Mouse (Mus musculus): Measurements from ENCODE around the gene Ifitm6.
"Not testable (repeated sequence)": the region's sequence is repeated elsewhere in the genome, so short reads cannot be mapped to it uniquely, and the experiment has no call there.

The Ifitm6 gene

DNA sequence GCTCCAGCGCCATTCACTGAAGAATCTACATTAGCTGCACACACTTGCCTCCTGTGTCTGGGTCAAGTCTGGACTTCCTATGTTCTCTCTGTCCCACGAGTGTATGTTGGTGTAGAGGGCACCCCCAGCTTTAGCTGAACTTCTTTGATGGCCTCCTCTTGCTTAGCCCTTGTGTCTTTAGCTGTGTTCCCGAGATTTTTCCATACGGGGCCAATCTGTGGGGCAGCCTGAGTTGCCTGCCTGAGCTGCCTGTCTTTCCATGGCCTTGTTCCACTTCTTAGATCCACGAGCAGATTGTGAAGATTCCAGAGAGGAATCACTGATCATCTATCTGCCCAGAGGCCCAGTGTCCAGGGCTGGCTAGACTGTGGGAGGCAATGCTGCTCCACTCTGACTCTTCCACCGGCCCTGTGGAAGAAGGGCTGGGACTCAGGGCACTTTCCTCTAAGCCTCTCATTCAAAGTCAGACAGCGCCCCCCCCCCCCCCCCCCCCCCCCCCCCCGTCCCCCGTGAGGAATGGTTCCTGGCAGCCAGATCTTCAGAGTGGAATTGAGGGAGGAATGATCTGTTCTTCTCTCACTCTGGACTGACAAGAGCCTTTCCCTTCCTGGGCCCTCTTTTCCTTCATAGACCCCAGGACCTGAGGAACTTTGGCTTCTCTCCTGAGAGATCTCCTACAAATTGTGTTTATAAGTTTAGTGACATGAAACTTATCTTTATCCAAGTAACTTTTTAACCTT is 23.3 kb upstream of the Ifitm6 start:
- DNase-seq, result no peak

DNA sequence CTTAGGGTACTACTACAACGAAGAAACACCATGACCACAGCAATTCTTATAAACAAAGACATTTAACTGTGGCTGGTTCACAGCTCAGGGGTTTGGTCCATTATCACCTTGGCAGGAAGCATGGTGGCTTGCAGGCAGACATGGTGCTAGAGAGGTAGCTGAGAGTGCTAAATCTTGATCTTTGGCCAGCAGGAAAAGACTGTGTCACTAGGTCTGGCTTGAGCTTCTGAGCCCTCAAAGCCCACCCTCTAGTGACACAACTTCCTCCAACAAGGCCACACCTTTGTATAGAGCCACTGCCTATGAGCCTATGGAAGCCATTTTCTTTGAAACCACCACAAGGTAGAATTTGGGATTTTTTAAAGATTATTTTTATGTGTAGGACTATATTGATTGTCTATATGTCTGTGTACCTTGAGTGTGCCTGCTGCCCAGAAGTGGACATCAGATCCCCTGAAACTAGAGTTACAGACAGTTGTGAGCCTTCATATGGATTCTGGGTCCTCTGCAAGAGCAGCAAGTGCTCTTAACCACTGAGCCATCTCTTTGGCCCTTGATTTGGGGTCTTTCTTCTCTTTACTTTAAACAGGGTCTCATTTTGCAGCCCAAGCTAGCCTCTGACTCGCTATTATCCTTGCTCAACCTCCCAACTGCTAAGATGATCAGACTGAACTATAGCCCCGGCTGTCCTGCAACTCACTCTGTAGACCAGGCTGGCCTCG is 21.8 kb upstream of the Ifitm6 start:
- DNase-seq, result no peak

DNA sequence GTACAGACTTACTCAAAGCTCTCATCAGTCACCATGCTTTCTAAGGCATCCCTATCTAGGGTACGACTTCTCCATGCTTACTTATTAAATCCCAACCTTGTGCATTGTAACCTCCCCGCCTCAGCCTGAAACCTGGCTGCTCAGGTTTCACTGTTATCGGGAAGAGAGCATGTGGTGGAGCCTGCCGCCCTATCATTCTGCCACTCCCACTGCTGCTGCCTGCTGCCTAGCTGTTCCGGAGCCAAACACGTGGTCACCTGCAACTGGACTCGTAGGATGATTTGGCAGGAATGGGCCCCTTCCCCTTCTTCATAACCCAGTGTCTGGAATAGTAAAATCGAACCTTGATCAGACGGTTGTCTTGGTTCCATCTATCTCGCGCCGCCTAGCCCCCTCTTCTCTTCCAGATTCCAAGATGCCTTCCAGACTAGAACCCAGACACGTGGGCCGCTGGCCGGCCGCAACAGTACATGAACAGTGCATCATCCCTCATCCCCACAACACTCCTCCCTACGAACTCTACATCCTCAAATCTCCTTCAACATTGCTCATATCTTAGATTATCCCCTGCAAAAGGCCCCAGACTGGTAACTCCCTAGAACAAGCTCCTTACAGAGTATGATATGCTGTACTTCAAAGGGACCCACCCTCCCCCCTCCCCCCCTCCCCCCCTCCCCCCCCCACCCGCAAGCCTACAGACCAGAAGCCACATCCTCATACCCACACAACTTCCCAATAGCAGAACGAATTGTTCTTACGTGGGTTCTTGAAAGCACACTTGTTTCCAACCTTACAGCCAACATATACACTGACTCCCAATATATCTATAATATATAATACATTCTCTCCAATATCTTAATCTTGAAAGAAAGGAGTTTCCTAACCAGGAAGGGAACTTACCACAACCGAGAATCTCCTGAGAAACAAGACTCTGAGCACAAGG is 20.6 kb upstream of the Ifitm6 start:
- DNase-seq, result no peak

- DNase-seq, result not testable (repeated sequence)
Observed at GRCm38 (mm10) chr7:141036624-141037023, 18.9 kb upstream of the Ifitm6 start.

DNA sequence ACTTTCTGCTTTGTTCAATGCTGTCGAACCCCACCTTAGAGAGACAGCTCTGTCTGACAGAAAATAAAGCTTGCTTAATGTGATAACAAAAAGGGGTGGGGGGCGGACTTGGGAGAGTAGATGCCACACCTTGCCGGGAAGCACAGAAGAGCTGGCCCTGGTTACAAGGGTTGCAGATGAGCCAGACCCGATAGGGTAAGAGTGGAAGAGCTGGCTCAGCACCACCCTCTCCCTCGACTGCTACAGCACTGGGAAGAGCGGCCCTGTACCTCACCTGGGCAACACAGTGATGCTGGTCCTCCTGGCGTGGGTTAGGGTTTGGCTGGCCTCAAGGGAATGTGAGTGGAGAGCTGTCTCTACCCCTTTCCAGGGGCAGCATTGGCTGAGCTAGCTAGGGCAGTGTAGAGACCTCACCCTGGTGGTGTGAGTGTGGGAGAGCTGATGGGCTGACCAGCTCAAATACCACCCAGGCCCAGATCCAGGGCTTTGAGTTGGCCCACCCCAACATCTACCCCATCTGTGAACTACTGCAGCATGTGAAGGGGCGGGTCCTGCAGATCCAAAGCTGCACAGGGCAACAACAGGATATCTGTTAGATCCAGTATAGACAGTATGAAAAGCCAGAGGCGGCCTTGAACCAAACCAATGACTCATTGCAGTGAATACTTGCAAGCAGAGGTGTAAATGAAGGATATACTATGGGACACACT is 14.9 kb upstream of the Ifitm6 start:
- no peak for DNase-seq

- DNase-seq, result no peak
Observed at GRCm38 (mm10) chr7:141030390-141030789, 12.7 kb upstream of the Ifitm6 start.

GRCm38 (mm10) chr7:141028831-141029230 is 11.1 kb upstream of the Ifitm6 start, which contains the start of gene Gm17387:
Gene Gm17387 (plus strand): TSS chr7:141029131.
- DNase-seq, result no peak

GRCm38 (mm10) chr7:141026740-141027098 is 9.0 kb upstream of the Ifitm6 start:
- no peak for DNase-seq

DNA sequence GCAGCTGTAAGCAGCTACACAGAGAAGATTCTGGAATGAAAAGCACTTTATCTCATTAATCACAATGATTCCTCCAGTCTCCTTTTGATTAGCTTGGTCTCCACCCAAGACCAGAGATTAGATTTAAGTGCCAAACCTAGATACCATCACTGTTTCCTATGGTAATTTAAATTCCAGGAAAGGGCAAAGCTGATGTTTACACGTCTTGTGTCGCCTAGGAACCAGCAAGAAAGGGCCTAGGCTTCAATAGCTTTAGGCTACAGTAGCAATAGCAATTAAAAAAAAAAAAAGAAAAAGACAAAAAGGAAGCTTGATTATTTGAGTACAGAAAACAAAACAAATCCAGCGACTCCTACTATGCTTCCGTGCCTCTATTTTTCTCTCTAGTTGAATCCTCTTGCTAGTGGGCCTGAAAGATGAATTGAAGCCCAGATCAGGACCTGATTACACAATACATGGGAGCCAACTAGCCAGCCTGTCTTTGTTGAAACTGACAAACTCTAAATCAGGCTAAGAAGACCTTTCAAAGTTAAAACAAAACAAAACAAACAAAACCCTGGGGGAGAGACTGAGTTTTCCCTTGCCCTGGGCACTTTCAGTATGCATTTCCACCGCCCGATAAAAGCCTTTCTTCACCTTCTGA is 8.5 kb upstream of the Ifitm6 start:
- no peak for DNase-seq

DNA sequence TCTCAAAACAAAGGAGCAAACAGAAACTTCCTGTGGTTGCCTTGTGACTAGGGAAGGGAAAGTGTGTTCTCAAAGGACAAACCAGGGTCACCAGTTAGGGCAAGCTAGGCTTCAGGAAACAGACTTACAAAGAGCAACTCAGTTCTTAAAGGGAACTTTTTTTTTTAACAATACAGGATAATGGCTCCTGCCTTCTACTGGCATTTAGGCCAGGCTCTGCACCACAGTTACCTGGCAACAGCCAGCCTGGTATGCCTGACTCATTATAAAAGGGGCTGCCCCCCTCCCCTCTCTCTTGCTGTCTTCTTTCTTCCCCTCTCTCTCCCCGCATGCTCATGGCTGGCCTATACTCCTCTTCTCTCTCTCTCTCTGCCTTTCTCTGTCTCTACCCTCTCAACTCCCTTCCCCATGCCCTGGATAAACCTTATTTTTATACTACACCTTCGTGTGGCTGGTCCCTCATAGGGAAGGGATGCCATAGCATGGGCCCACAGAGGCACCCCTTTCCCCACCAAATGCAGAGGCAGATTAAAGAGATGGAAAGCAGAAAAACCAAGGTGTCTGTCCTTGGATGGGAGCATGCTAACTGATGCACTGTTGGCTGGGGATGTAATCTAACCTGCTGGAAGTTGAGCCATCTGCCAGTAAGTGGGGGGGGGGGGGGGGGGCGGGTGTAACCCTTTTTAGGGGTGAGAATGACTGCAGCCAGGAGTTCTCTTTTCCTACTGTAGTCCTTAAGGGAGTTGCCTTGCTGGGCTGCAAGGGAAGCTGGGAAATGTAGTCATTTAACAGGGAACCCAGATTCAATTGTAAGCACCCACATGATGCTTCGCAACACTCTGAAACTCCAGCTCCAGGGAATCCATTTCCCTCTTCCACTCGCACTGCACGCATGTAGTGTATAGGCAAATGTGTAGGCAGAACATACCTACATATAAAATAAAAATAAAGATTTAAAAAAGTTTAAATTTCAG is 7.4 kb upstream of the Ifitm6 start:
- no peak for DNase-seq

GRCm38 (mm10) chr7:141021489-141022449 is 4.0 kb upstream of the Ifitm6 start:
- DNase-seq, result no peak

- DNase-seq, result no peak
Observed at GRCm38 (mm10) chr7:141019028-141019427, 1.3 kb upstream of the Ifitm6 start.

- DNase-seq, result no peak
Observed at GRCm38 (mm10) chr7:141016707-141017697, 722 bp downstream of the Ifitm6 start.

GRCm38 (mm10) chr7:141011238-141011770 is 6.4 kb downstream of the Ifitm6 start:
- DNase-seq, result no peak

DNA sequence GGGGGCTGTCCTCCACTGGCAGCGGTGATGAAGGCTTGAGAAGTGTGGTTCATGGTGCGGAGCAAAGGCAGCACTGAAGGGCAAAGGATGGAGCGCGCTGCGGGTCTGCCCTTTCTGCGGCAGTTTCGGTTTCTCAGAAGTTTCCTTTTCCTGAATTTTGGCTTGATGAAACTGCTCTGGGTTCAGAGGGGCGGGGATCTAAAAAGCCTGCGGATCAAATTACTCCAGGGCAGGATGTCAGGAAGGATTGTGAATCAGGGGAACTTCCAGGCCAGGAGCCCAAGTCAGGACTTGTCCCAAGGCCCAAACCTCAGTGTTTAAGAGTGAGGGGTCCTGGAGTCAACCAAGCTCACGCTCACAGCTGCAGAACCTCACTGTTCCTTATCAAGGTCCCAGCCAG is 7.1 kb downstream of the Ifitm6 start, which contains the start of gene Ifitm3:
Gene Ifitm3, minus strand, starts transcription at position 178 of the 400 bp plus-strand sequence.
- no peak for DNase-seq

DNA sequence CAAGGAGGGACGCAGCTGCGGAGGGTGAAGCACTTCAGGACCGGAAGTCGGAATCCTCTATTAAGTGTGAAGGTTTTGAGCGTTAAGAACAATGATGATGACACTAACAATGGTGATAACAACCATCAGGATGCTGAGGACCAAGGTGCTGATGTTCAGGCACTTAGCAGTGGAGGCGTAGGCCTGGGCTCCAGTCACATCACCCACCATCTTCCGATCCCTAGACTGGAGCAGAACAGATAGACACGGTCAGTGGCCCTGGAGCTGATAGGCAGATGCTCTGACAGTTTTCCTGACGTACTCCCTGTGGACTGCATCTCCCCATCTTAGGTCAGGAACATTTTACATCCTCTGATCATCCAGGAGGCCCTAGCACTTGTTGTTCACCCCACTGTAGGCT is 8.1 kb downstream of the Ifitm6 start:
- no peak for DNase-seq

DNA sequence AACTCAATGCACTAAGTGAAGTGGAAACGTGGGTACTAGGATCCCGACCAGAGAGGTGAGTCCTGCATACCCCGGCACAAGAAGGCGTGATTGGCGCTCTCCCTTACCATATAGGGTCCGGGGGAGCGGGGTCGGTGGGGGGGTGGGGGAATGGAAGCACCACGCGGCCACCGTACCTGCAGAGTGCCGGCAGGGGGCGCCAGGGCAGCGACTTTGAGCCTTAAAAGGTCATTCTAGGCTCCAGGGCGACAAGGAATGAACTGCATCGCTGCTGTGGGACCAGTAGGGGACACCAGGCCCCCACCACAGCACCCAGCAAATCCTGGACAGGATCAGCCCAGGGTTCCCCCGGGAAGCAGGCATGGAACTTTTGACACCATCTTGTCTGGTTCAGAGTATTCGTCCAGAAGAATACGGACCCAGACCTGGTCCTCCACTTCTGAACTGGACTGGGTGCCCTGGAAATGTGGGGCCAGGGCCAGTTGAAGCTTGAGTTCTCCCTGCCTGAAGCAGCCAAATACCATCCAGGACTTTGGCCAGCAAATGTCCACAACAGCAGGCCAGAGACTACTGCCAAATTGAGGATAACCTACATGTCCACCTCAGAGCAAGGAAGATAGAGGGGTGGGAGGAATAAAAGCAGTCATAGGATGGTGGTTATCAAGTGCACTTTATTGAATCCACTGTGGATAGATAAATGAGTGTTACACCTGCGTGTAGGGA is 8.6 kb downstream of the Ifitm6 start:
- peak; percentile 49 for DNase-seq
